Mouse (Mus musculus) adrenal gland, adult 18-20 months (tissue): Measurements from ENCODE around the gene Unc13d. TPM values are rescaled to one million over a fixed set of nuclear protein-coding genes. Genes with fewer than 3 reads are reported as not detected.

Source experiments
- DNase-seq, 2 experiments: peaks; one replicate each; pipeline ENCODE4 v3.0.0; 2021 to 2022; ENCODE audit warnings: low spot score in 2 of 2
- total RNA-seq, 2 experiments: library from RNA; stranded (reverse); gene quantifications; 1 replicate in 1 of 2; 2 replicates in 1 of 2; pipeline ENCODE4 v1.2.3; 2021

Unc13d gene
- total RNA-seq, 2 experiments from 2014 or later, result 1.0 to 1.3 TPM

GRCm38 (mm10) chr11:116078676-116079320, 1.0 kb upstream of the Unc13d start:
- no peak for DNase-seq

- DNase-seq, result no peak
These were observed 460 bp upstream of the Unc13d start for GRCm38 (mm10) chr11:116078221-116078620.

- DNase-seq, result no peak
These were observed 925 bp downstream of the Unc13d start for GRCm38 (mm10) chr11:116076836-116077235.

- DNase-seq, result no peak
These were observed 1.6 kb downstream of the Unc13d start for GRCm38 (mm10) chr11:116076266-116076540.

GRCm38 (mm10) chr11:116075539-116076265, 2.1 kb downstream of the Unc13d start:
- DNase-seq, result no peak

- no peak for DNase-seq
These were observed 3.2 kb downstream of the Unc13d start for GRCm38 (mm10) chr11:116074436-116074991.

- DNase-seq, result no peak
These were observed 5.2 kb downstream of the Unc13d start for GRCm38 (mm10) chr11:116072608-116073007.

GRCm38 (mm10) chr11:116071510-116071909, 6.3 kb downstream of the Unc13d start:
- no peak for DNase-seq

- DNase-seq, result no peak
These were observed 12.4 kb downstream of the Unc13d start for GRCm38 (mm10) chr11:116065345-116065744.

- no peak for DNase-seq
These were observed 13.4 kb downstream of the Unc13d start for GRCm38 (mm10) chr11:116064187-116064867.

- no peak for DNase-seq
These were observed 14.2 kb downstream of the Unc13d start for GRCm38 (mm10) chr11:116063562-116063961.

- DNase-seq, result no peak
These were observed 15.2 kb downstream of the Unc13d start for GRCm38 (mm10) chr11:116062521-116062920.

- no peak for DNase-seq
These were observed 15.9 kb downstream of the Unc13d start for GRCm38 (mm10) chr11:116061641-116062415.

- DNase-seq, result no peak
These were observed 17.2 kb downstream of the Unc13d start for GRCm38 (mm10) chr11:116060596-116060995.

- DNase-seq, result no peak
These were observed 18.1 kb downstream of the Unc13d start for GRCm38 (mm10) chr11:116059691-116060025.

GRCm38 (mm10) chr11:116058868-116059690, 18.7 kb downstream of the Unc13d start:
- no peak for DNase-seq

GRCm38 (mm10) chr11:116058022-116058614, 19.6 kb downstream of the Unc13d start:
- DNase-seq, result no peak

GRCm38 (mm10) chr11:116057237-116057881, 20.4 kb downstream of the Unc13d start:
- no peak for DNase-seq

GRCm38 (mm10) chr11:116055873-116056272, 21.9 kb downstream of the Unc13d start:
- no peak for DNase-seq
